Mouse (Mus musculus) heart, adult 8-10 months (tissue): ENCODE measurements around the gene Scd3. TPM values are rescaled to one million over a fixed set of nuclear protein-coding genes. Genes with fewer than 3 reads are reported as not detected.
"Not testable (repeated sequence)": the region's sequence is repeated elsewhere in the genome, so short reads cannot be mapped to it uniquely, and the experiment has no call there.

Experiments
- DNase-seq: peaks from one replicate; pipeline ENCODE4 v3.0.0; 2022; ENCODE audit warnings: low spot score
- total RNA-seq, 4 experiments: library from RNA; stranded (reverse); gene quantifications; 2 replicates each; pipeline ENCODE4 v1.2.4; 2022

Scd3 gene
- total RNA-seq, 4 experiments from 2014 or later = 0.19 to 0.35 TPM; not detected in 2

DNA sequence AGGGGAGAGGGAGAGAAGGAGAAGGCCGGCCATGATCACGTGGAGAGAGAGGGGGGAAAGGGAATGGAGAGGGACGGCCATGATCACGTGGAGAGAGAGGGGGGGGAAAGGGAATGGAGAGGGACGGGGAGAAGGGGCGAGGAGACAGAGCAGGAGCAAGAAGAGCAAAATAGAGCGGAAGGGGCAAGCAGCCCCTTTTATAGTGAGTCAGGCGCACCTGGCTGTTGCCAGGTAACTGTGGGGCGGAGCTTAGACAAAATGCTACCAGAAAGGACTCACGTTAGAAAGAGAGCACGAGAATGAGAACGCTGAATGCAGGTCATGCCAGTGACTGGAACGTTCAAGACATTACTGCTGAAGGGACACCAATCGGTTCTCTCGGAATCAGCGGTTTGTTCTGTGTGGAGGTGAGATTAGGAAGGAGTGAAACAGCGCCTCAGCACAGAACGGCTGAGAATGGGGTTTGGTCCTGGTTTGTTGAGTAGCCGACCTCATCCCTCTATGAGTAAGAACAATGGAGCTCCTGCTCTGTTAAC is 34.5 kb downstream of the Scd3 start:
- no peak for DNase-seq

DNA sequence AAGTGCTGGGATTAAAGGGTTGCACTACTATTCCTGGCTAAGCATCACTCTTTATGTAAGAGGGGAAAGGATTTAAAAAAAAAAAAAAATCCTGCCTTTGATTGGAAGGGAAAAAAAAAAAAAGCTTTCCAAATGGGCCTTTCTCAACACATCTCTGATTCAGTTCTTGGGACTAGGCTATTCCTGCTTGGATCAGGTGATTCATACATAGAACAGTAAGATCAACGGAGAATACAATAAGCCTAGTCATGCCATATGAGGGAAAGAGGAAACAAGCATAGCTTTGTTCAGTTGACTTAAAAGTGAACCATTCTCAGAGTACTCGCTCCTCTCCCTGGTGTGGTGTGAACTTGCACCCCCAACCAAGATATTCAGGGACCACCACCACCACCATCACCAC is 35.8 kb downstream of the Scd3 start:
- DNase-seq = no peak

DNA sequence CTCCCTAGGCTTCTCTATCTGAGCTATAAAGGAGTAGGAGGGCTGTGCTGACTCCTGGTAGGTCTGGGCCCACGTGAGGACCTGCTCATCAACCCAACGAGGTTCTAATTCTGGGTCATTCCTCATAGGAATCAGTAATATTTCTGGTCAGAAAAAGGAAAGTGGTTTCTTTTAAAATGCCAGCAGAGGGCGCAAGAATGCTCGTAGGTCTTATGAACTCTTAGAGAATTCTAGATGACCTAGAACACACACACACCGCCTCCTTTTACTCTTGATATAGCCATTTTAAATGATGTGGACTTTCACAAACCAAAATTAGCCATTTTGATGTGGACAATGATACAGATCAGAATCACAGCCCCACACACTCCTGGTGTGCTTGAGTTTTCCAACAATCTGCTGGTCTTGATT is 42.7 kb downstream of the Scd3 start:
- peak; percentile 58 for DNase-seq

DNA sequence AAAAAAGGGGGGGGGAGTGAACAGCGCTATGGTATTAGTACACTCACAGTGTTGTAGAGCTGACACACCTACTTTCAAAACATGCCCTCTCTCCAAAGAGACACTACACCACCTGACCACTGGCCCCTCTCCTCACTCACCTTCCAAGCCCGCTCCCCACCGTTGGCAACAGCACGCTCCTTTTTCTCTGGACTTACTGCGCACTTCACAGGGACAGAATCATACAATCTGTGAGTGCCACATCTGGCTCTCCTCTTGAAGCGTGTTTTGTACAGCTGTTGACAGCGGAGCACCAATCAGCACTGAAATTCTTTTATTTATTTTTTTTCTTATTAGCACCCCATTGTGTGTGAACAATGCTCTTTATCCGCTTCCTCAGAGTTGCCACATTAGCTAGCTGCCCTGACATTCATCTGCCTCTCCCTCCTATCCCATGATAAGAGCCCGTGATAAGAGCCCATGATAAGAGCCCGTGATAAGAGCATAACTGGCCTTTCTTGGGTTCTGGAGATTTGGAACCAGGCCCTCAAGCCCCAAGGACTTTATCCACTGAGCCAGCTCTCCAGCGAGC is 43.4 kb downstream of the Scd3 start:
- no peak for DNase-seq

DNA sequence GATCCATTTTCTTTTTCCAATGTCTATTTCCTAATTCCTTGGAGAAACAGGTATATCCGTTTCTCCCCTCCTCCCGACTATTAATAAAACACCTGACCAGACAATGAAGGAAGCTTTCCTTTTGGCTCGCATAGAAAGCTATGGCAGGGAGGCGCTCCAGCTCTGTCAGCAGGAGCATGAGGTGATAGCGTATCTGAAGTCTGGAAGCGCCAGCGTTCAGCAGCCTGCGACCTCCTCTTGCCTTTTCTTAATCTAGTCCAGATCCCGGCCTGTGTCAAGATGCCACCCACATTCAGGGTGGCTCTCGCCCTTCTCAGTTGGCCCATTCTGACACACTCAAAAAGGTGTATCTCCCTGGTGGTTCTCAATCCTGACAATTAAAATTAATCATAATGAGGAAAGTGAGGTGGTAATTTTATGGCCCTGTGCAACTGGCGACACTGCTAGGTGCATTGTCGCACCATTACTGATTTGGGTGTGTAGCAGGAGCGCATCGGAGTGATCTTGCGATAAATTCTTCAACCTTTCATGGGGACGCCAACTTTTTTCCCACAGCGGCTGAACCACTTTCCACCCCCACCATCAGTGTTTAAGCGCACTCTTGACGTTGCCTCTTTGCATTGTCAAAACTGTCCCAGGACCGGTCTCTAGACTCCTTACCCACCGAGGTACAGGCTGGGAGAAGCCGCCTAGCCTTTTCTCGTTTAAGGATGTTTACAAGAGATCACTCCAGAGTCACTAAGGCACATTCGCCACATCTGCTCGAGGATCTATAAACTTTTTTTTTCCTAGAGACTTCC is 44.4 kb downstream of the Scd3 start:
- DNase-seq = peak; percentile 11

DNA sequence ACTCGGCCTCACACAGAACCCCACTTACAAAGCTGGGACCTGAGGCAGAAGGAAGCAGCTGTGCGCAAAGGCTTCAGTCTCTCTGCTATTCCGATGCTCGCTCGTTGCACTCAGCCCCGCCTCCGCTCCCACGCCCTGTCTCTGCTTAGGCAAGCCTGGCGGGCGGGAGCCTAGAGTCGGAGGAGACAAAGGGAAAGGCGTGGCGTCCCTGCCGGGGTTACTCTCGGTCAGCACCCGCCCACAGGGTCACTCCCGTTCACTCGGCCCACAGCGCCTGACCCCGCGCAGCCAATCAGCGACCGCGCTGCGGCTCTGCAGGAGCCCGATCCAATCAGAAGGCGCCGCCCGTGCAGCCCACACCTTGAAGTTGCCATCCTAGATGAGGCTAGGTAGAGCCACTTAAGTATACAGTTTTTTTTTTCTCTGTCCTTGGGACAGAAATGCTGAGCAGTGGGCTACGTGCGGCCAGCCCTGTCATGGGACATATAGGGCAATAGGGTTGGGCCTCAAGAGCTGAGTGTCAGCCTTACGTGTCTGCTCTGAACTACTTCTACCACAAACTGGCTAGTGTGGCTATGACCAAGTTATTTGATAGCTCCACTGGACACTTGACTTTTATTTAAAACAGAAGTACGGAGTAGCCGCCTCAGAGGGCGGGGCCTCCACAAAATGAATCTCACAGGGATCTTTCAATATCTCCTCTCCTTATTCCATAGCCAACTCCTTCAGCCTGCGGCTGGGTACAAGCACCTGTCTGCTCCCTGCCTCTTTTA is 45.2 kb downstream of the Scd3 start:
- DNase-seq = peak; percentile 94

DNA sequence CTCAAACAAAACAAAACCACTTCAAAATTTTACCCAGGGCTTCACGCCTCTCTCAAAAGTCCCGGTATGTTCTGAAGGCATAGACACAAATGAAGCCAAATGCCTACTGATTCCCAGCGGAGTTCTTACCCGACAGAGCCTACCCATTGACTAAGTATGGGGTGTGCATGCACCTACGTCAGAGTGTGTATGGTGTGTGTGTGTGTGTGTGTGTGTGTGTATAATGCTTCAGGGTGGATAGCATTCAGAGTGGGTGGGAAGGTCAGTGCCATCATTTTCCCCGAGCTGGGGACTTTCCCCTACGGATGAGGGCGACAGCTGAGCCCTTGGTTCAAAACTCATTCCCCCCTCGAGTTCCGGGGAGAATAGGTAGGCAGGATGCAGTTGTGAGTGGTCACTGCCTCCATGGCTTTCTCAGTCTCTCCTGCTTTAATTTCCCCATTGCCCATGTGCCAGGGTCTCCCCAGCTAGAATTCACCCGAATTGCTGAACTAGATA is 45.8 kb downstream of the Scd3 start:
- no peak for DNase-seq

DNA sequence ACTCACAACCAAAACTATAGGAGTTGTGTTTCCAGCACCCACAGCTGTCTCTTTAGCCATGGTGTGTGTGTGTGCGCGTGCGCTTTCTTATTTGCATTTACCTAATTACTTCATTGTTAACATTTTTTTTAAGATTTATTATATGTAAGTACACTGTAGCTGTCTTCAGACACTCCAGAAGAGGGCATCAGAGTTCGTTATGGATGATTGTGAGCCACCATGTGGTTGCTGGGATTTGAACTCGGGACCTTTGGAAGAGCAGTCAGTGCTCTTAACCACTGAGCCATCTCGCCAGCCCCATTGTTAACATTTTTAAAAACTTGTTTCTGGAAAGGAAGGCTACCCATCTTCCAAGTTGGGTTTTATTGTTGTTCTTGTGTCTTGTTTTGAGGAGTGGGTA is 48.1 kb downstream of the Scd3 start:
- DNase-seq = not testable (repeated sequence)

DNA sequence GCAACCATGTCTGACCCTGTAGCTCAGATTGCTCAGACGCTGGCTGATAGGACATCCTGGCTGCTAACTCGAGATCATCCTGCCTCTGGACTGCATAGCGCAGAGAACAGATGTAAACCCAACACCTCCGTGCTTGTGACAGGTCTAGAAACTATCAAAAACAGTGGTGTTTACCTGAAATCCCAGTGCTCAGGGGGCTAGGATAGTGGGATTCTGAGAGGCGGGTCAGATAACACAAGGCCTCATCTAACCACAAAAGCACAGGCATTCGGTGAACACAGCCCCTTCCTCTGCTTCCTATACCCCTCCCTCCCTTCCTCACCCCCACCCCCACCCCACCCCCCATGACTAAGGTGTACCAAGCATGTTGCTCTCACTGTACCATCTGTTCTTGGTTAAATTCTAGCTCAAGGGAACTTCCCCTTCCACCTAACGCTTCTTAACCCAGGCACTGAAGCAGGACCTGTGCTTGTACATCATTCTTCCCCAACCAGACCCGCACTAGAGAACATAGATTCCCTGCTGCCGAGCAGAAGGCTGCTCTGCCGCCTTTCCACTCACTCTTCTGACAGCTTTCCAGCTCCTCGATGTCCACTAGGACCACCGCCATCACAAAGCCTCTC is 49.0 kb downstream of the Scd3 start:
- DNase-seq = no peak

DNA sequence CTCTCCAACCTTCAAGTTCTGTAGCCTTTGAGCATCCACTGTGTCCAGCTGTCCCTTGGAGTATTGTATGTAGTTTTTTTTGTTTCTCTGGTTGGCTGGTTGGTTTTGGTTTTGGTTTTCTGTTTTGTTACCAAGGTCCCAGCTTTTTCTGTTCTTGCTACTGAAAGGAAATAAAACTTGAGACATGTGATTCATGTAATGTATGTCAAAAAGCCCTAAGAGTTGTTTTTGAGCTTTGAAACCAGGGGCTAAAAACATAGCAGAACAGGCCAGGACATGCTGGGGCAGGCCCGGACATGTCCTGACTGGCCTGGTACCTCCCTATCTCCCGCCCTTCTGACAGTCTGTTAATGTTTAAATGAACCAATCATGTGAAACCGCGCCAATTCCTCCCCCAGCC is 51.0 kb downstream of the Scd3 start:
- DNase-seq = not testable (repeated sequence)

DNA sequence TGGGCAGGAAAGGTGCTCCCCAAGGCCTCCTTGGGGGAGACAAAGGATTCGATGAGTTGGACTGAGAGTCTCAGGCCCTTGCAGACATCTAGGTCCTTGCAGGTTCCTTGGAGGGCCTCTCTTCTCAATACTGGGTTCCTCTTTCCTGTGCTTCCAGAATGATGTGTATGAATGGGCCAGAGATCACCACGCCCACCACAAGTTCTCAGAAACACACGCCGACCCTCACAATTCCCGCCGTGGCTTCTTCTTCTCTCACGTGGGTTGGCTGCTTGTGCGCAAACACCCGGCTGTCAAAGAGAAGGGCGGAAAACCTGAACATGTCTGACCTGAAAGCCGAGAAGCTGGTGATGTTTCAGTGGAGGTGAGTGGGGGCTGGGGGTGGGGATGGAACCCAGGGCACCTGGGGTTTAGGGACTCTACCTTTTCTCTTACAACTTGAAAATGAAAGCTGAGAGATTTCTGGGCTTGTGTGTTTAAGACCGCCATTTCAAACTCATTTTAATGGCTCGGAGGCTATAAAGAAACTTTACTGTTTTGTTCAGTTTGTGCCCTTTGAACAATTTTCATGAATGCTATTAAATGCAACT is 54.4 kb downstream of the Scd3 start:
- no peak for DNase-seq

DNA sequence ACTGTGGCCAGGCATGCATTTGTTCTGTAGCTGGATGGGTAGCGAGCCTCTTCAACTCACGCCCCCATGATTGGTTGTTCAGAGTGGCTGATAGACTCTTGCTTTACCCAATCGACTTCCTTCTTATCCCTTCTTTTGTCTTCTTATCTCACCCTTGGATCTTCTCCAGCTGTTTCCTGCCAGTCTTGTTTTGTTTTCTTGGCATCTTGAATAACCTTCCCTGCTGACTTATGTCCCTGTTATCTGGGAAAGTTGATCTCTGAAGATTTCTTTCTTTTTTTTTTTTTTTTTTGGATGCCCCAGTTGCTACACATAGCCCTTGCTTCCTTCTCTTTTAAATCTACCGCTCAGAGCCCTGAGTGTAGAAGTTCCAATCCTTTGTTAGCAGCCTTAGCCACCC is 56.4 kb downstream of the Scd3 start:
- no peak for DNase-seq

DNA sequence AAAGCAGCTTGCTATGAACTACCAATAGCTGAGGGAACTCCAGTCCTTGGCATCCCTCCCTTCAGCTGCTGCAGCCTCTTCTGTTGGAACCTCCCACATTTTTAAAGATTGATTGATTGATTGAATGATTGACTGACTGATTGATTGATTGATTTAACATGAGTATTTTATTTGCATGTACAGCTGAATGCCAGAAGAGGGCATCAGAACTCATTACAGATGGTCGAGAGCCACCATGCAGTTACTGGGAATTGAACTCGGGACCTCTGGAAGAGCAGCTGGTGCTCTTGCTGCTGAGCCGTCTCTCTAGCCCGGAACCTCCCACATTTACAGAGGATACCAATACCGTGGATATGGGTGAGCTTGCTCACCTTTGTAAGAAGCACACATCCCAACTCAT is 57.4 kb downstream of the Scd3 start:
- no peak for DNase-seq

DNA sequence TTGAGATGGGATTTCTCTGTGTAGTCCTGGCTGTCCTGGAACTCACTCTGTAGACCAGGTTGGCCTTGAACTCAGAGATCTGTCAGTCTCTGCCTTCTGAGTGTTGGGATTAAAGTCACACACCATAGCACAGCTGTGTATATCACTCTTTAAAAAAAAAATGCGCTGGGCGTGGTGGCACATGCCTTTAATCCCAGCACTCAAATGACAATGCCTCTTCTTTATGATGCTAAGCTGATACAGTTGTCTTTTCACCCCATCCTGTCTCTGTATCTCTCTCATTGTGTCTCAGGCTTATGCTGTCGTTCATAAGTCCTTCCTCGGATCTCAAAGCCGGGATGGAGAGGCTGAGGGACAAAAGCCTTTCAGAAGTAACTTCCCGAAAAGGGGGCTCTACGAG is 58.7 kb downstream of the Scd3 start:
- no peak for DNase-seq

DNA sequence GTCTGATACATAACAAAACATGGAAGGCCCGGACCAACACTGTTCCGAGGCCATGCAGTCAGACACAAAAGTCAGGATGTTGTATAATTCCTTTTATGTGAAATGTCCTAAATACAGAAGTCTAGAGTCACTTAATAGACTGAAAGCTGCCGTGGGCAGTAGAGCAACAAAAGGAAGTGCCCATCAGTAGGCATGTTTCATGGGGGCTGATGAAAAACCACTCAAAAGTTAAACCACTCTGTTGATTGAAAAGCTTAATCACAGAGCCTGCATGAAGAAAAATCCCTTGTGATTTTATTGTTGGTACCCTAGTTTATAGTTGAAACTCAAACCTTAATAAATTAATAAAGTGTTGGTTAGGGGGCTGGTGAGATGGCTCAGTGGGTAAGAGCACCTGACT is 60.5 kb downstream of the Scd3 start:
- no peak for DNase-seq

DNA sequence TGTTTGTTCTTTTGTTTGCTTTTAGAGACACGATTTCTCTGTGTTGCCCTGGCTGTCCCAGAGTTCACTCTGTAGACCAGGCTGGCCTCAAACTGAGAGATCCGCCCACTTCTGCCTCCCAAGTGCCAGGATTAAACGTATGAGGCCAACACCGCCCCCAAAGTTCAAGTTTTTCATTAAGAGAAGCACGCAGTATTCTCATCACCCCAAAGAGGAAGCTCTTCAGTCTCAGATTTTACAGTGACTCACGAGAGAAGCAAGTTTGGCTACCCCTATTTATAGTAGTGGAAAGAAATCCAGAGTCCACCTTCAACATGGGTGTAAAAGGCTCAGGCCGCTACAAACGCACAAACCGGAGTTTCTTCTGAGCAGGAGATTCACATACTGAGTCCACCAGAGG is 61.2 kb downstream of the Scd3 start:
- no peak for DNase-seq

DNA sequence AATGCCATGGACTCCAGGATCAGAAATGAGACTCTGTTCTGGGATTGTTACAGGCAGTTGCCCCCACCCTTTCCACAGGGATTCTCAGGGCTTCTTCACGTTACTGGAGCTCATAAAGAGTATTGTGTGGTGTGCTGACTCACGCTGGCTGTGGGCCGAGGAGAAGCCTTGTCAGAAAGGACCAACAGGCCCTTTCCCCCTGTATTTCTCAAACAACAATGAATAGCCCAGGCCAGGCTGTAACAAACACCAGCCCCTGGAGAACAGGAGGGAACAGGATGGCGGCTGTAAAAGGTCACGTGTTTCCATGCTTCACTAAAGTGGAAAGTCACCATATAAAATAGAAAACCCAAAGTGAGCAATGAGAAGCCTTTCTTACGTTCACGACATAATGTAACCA is 62.2 kb downstream of the Scd3 start:
- no peak for DNase-seq

DNA sequence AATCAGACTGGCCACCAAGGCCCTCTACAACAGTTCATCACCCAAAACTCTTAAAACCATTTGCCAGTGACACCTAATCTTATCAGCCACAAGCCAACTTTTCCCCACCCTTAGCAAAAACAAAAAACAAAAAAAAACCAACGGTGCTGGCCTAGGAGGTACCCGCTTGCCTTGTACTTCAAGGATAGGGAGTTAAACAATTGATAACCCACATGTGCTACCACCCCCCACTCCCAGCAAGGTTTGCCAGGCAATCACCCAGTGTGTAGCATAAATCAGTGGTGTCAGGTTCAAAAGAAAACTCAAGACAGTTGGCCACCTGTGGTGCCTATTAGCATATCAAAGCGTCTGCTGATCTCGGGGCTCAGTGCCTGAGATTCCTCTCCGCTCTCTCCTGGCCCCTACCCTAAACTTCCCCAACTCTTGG is 62.9 kb downstream of the Scd3 start:
- DNase-seq = no peak

DNA sequence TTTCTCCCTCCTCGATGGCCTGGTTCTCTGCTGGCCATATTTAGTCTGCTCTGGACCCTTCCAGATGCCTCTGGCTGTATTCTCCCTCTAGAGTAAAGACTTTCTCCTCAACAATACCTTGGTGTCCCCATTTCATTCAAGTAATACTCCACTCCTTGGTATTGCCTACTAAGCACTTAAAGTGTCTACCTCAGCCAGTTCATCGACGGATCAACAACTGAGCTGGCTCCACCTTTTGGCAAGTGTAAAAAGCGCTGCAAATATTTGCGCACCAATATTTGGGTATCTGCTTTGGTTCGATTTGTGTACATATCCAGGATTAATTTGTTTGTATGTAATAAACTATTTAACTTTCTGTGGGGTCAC is 63.4 kb downstream of the Scd3 start:
- DNase-seq = no peak

DNA sequence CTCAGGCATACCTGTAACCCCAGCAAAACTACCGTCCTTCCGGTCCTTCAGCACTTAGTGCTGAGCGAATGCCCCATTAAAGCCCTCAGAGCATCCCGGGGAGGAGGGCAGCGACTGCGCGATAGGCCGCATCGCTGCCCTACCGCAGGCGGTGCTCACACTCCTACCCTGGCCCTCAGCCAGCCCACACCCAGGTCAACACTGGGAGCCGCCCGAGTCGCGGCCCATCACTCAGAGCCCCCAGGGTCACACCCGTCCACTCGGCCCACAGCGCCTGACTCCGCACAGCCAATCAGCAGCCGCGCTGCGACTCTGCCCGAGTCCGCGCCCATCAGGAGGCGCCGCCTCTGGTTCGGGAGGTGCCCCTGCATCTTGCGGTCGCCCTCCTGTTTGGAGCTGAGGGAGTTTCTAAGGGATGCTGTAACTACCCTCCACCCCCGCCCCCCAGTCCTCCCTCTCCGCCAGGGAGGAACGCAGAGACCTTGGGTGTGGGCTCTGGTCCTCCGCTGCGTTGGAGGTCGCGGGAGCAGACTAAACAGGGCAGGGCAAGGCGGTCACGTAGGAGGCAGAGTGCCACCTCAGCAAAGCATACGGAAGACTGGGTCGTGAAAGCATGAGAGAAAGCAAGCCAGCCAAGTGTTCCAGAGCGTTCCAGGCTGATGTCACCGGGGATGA is 63.9 kb downstream of the Scd3 start:
- peak; percentile 82 for DNase-seq

DNA sequence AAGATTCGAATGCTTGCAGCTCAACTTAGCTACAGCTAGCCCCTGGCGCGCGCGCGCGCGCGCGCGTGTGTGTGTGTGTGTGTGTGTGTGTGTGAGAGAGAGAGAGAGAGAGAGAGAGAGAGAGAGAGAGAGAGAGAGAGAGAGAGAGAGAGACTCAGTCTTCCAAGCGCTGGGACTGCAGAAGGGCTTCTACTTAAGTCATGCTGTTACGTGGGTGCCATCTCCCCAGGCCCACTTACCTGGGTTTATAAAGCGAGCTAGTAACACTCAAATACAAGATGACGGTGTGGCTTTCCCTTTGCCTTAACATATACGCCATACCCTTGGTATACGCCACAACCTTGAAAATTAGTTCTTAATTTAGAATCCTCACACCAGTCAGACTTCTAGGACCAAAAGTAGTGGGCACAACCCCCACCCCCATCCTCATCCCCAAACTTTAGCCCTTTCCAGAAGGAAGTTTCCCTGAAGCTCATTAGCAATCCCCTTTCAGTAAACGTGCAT is 64.5 kb downstream of the Scd3 start:
- DNase-seq = no peak
